Mouse (Mus musculus): Measurements from ENCODE around the gene Trip6. TPM values are rescaled to one million over a fixed set of nuclear protein-coding genes. Genes with fewer than 3 reads are reported as not detected.

The Trip6 gene
- total RNA-seq, 2 experiments from 2014 or later = 12.0 to 13.3 TPM

DNA sequence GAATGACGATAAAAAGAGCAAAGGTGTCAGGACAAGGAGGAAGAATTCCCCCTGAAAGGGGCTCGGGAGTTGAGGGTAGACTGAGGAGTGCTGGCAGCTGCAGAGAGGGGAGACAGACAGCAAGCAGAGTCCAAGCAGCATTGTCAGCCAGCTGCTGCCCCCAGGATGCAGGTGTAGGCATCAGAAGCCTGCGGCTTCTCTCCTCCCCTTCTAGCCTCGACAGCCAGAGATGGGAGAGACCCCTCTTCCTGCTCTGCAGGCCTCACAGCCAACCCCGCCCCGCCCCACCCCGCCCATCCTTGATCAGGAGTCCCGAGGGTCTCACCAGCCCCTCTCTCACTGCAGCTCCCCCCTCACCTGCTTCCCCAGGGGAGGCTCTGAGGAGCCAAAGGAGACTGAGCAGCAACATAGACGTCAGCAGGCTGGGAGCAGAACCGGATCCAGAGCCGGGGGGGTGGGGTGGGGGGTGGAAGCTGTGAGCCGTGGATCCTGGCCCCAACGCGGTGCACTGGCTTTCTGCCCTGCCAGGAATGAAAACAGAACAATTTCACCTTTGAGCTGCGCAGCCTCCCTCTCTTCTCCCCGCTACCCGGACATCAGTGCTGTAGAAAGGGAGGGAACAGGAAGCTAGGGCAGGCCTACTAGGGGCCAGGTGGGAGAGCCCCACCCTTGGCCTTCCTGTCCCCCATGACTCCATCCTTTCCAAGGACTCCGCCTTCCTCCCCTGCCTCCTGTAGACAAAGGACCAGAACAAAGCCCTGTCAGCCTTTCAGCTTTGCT lies 45.9 kb downstream of the Trip6 start:
- peak; percentile 29 to 76 for DNase-seq

DNA sequence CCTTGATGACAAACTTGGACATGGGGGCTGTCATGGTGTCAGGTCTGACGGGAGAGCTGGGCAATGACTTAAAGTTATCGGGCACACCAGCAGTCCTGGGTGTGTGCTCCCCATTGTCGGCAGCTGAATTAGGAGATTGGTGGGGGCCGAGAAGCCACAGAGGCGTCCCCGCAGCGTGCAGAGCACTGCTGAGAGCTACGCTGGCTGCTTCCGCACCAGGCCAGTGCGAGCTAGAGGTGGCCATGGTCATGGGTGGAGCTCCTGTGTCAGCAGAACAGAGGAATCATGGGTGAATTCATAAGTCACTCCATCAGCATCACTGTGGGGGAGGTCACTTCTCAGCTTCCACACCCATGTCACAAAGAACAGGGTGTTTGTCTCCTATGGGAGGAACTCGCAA lies 49.4 kb downstream of the Trip6 start:
- DNase-seq = no peak

DNA sequence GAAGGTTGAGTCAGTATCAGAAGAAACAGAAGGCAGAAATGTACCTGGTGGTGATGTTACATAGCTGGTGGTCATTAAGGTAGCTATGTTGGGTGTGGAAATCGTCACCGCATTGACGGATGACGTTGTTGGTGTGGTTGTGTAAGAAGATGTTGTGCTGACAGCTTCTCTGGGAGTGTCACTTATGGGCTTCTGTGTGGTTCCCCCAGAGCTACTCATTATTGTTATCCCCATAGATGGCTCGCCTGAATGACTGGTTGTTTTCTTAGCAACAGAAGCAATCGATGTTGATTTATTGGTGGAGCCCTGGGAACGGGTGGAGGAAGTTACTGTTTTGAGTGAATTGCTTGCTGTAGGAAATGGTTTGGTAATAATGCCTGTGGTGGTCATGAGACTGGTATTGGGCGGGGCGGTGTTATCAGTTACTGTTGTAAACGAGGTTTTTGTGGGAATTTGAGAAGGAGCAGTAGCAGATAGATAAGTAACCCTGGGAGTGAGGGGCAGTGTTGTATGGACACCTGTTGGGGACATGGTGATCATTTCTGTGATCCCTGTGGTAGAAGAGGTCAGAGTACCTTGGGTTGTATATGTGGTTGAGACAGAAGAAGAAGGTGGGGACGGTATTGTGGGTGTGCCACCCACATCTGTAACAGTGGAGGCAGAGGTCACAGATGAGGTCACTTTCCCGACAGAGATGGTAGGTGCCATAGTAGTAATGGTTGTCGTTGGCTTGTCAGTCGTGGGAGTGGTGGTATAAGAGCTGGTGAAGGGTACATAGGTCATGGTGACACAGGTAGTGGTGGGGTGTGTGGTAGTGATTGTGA lies 50.1 kb downstream of the Trip6 start:
- no peak for DNase-seq

Small RNA genes within 50 kb of the gene (microRNA-seq; reads per million reads assigned to microRNA genes)
- gene Mir7036 (0.38 to 0.81 reads per million in 2 experiments), gene Mir8116 (0 to 0.38 reads per million in 2 experiments)

Other genes with a start within 250 kb of the Trip6 start
- gene Serpine1, start 242.1 kb downstream of the Trip6 start, total RNA-seq (2021) = 10 to 100 TPM; 18.4 to 33.2 TPM
- gene Trim56, start 198.2 kb downstream of the Trip6 start, total RNA-seq (2021) = 10 to 100 TPM; 19.0 to 21.5 TPM
- not detected for gene Muc3, start 165.1 kb downstream of the Trip6 start, total RNA-seq (2021)
- gene Muc3a, start 102.0 kb downstream of the Trip6 start, total RNA-seq (2021) = under 1 TPM; 0.33 to 0.40 TPM
- 1 to 10 TPM; 1.8 to 2.6 TPM for gene Ache, start 26.9 kb downstream of the Trip6 start, total RNA-seq (2021)
- gene Ufsp1, start 19.8 kb downstream of the Trip6 start, total RNA-seq (2021) = 10 to 100 TPM in 1 of 2 experiments, 1 to 10 TPM in 1; 8.1 to 10.7 TPM
- gene Srrt, start 6.7 kb downstream of the Trip6 start, total RNA-seq (2021) = 10 to 100 TPM; 44.4 to 55.6 TPM
- gene Slc12a9, start 19.2 kb upstream of the Trip6 start, total RNA-seq (2021) = 1 to 10 TPM; 1.5 to 1.8 TPM
- gene Ephb4, start 35.7 kb upstream of the Trip6 start, total RNA-seq (2021) = 10 to 100 TPM; 37.1 to 38.8 TPM
- not detected for gene Zan, start 162.7 kb upstream of the Trip6 start, total RNA-seq (2021)
- 10 to 100 TPM; 13.9 to 15.0 TPM for gene Pop7, start 188.1 kb upstream of the Trip6 start, total RNA-seq (2021)
- 10 to 100 TPM; 31.2 to 32.5 TPM for gene Gigyf1, start 204.1 kb upstream of the Trip6 start, total RNA-seq (2021)
- gene Epo, start 218.8 kb upstream of the Trip6 start, total RNA-seq (2021) = not detected
- 100 to 1,000 TPM; 233 to 247 TPM for gene Gnb2, start 219.1 kb upstream of the Trip6 start, total RNA-seq (2021)
- not detected for gene Actl6b, start 239.1 kb upstream of the Trip6 start, total RNA-seq (2021)

Measured in heart, adult 18-20 months (tissue).